Mouse (Mus musculus): ENCODE results near the gene Tarbp1. TPM values are rescaled to one million over a fixed set of nuclear protein-coding genes. Genes with fewer than 3 reads are reported as not detected.

The Tarbp1 gene
- 8.7 TPM for polyA plus RNA-seq (2017; shearing (Covaris generic))

GRCm38 (mm10) chr8:126474299-126475187 is at the start of gene Tarbp1:
Tarbp1 (minus strand) TSS chr8:126475065.

GRCm38 (mm10) chr8:126422174-126422919 is 52.5 kb downstream of the Tarbp1 start, which contains the start of gene Coa6:
Coa6 (plus strand) TSS chr8:126422515.

Other genes with a start within 250 kb of the Tarbp1 start
- not detected for gene Slc35f3, start 176.5 kb downstream of the Tarbp1 start, polyA plus RNA-seq (2017; shearing (Covaris generic))
- gene Coa6, start 52.5 kb downstream of the Tarbp1 start, polyA plus RNA-seq (2017; shearing (Covaris generic)), result 27.5 TPM
- gene Irf2bp2, start 118.9 kb upstream of the Tarbp1 start, polyA plus RNA-seq (2017; shearing (Covaris generic)), result 97.7 TPM

Measured in naive thymus-derived CD4-positive, alpha-beta T cell, adult 5 months (primary cell).